Mouse (Mus musculus) spleen, postnatal 10 days (tissue): ENCODE results near the gene Hs6st2.

ENCODE experiments used
- DNase-seq, 2 experiments: peaks; one replicate each; pipeline ENCODE4 v3.0.0; 2021 to 2022; ENCODE audit warnings: low spot score in 2 of 2

Hs6st2 gene

GRCm38 (mm10) chrX:51681756-51682155 lies at the start of gene Hs6st2:
Gene Hs6st2, minus strand, starts transcription at chrX:51681856.
- no peak for DNase-seq

- DNase-seq, result no peak
Observed at GRCm38 (mm10) chrX:51714086-51714745, 32.6 kb upstream of the Hs6st2 start.

GRCm38 (mm10) chrX:51712996-51713395 lies 31.3 kb upstream of the Hs6st2 start:
- DNase-seq, result no peak

- DNase-seq, result no peak
Observed at GRCm38 (mm10) chrX:51702823-51703222, 21.2 kb upstream of the Hs6st2 start.

- no peak for DNase-seq
Observed at GRCm38 (mm10) chrX:51699079-51699478, 17.4 kb upstream of the Hs6st2 start.

- DNase-seq, result no peak
Observed at GRCm38 (mm10) chrX:51686048-51686949, 4.6 kb upstream of the Hs6st2 start.

- no peak for DNase-seq
Observed at GRCm38 (mm10) chrX:51684336-51685056, 2.8 kb upstream of the Hs6st2 start.

- DNase-seq, result peak in 1 of 2 experiments; percentile 10
Observed at GRCm38 (mm10) chrX:51681170-51681667, 437 bp downstream of the Hs6st2 start.

GRCm38 (mm10) chrX:51680428-51681169 lies 1.1 kb downstream of the Hs6st2 start:
- peak in 1 of 2 experiments; percentile 9 for DNase-seq

- no peak for DNase-seq
Observed at GRCm38 (mm10) chrX:51679601-51680427, 1.8 kb downstream of the Hs6st2 start.

- no peak for DNase-seq
Observed at GRCm38 (mm10) chrX:51658236-51658635, 23.4 kb downstream of the Hs6st2 start.

GRCm38 (mm10) chrX:51642661-51643257 lies 38.9 kb downstream of the Hs6st2 start:
- no peak for DNase-seq

- DNase-seq, result no peak
Observed at GRCm38 (mm10) chrX:51635756-51636155, 45.9 kb downstream of the Hs6st2 start.

GRCm38 (mm10) chrX:51631376-51631775 lies 50.3 kb downstream of the Hs6st2 start:
- DNase-seq, result no peak

GRCm38 (mm10) chrX:51614384-51615004 lies 67.2 kb downstream of the Hs6st2 start:
- no peak for DNase-seq

- DNase-seq, result no peak
Observed at GRCm38 (mm10) chrX:51610743-51611142, 70.9 kb downstream of the Hs6st2 start.

- DNase-seq, result no peak
Observed at GRCm38 (mm10) chrX:51606231-51606863, 75.3 kb downstream of the Hs6st2 start.

GRCm38 (mm10) chrX:51592751-51593150 lies 88.9 kb downstream of the Hs6st2 start:
- DNase-seq, result no peak

- DNase-seq, result no peak
Observed at GRCm38 (mm10) chrX:51590448-51591010, 91.1 kb downstream of the Hs6st2 start.
